Mouse (Mus musculus) inflammation-experienced regulatory T-cells (primary cell): Measurements from ENCODE around the gene Mlx. TPM values are rescaled to one million over a fixed set of nuclear protein-coding genes. Genes with fewer than 3 reads are reported as not detected.

Experiments used
- polyA plus RNA-seq, 2 experiments: library from polyadenylated mRNA; unstranded; fragments of 100-300 nt; shearing (Covaris generic); gene quantifications; one replicate each; pipeline ENCODE4 v1.2.1; 2017

Mlx gene
- polyA plus RNA-seq, result 100 to 1,000 TPM in 1 of 2 experiments, 10 to 100 TPM in 1; 81.3 to 127 TPM

GRCm38 (mm10) chr11:101086756-101087681 lies at the start of gene Mlx:
Mlx (plus strand) TSS chr11:101087277.

GRCm38 (mm10) chr11:101069391-101070188 lies 17.5 kb upstream of the Mlx start, which contains the start of gene Naglu:
Naglu (plus strand) TSS chr11:101070012.

GRCm38 (mm10) chr11:101078121-101078520 lies 9.0 kb upstream of the Mlx start, which contains the start of gene Hsd17b1:
Hsd17b1 (plus strand) TSS chr11:101078411.

GRCm38 (mm10) chr11:101082208-101083082 lies 4.6 kb upstream of the Mlx start, which contains the start of gene Coasy:
Coasy (plus strand) TSS chr11:101082565.

GRCm38 (mm10) chr11:101095314-101096024 lies 8.4 kb downstream of the Mlx start, which contains the start of gene Psmc3ip:
Psmc3ip (minus strand) TSS chr11:101095436.

GRCm38 (mm10) chr11:101119761-101120544 lies 32.9 kb downstream of the Mlx start, which contains the start of the genes Retreg3 and Tubg1:
Retreg3 (minus strand) TSS chr11:101119893.
Tubg1 (plus strand) TSS chr11:101119938.

Other genes starting within 250 kb of the Mlx start
- 100 to 1,000 TPM; 119 to 160 TPM for gene Stat5b, start 236.6 kb upstream of the Mlx start, polyA plus RNA-seq
- gene Stat5a, start 227.9 kb upstream of the Mlx start, polyA plus RNA-seq, result 10 to 100 TPM; 67.9 to 84.1 TPM
- 100 to 1,000 TPM; 233 to 234 TPM for gene Stat3, start 147.7 kb upstream of the Mlx start, polyA plus RNA-seq
- gene Cavin1, start 116.4 kb upstream of the Mlx start, polyA plus RNA-seq, result under 1 TPM; 0.32 to 0.83 TPM
- gene Atp6v0a1, start 77.8 kb upstream of the Mlx start, polyA plus RNA-seq, result 1 to 10 TPM; 8.9 to 9.8 TPM
- 10 to 100 TPM; 27.4 to 32.0 TPM for gene Naglu, start 17.3 kb upstream of the Mlx start, polyA plus RNA-seq
- 1 to 10 TPM in 1 of 2 experiments, under 1 TPM in 1; 0.39 to 2.9 TPM for gene Hsd17b1, start 8.9 kb upstream of the Mlx start, polyA plus RNA-seq
- 10 to 100 TPM; 26.6 to 33.3 TPM for gene Coasy, start 4.7 kb upstream of the Mlx start, polyA plus RNA-seq
- 1 to 10 TPM; 6.8 to 8.2 TPM for gene Psmc3ip, start 8.2 kb downstream of the Mlx start, polyA plus RNA-seq
- 10 to 100 TPM; 68.5 to 73.8 TPM for gene Retreg3, start 32.6 kb downstream of the Mlx start, polyA plus RNA-seq
- 10 to 100 TPM; 36.2 to 39.8 TPM for gene Tubg1, start 32.7 kb downstream of the Mlx start, polyA plus RNA-seq
- 1 to 10 TPM; 4.0 to 6.8 TPM for gene Tubg2, start 68.6 kb downstream of the Mlx start, polyA plus RNA-seq
- gene Cntnap1, start 83.2 kb downstream of the Mlx start, polyA plus RNA-seq, result under 1 TPM; 0.25 to 0.27 TPM
- 1 to 10 TPM in 1 of 2 experiments, under 1 TPM in 1; 0.14 to 1.2 TPM for gene Plekhh3, start 84.1 kb downstream of the Mlx start, polyA plus RNA-seq
- 1 to 10 TPM in 1 of 2 experiments, under 1 TPM in 1; 0.70 to 5.0 TPM for gene Ccr10, start 88.2 kb downstream of the Mlx start, polyA plus RNA-seq
- gene Ezh1, start 139.2 kb downstream of the Mlx start, polyA plus RNA-seq, result 10 to 100 TPM; 66.9 to 83.4 TPM
- 1 to 10 TPM in 1 of 2 experiments, not detected in 1; 1.3 TPM for gene Ramp2, start 158.8 kb downstream of the Mlx start, polyA plus RNA-seq
- gene Vps25, start 166.4 kb downstream of the Mlx start, polyA plus RNA-seq, result 100 to 1,000 TPM; 145 to 147 TPM
- 1 to 10 TPM; 2.7 to 2.9 TPM for gene Wnk4, start 173.3 kb downstream of the Mlx start, polyA plus RNA-seq
- 1 to 10 TPM in 1 of 2 experiments, under 1 TPM in 1; 0.90 to 1.2 TPM for gene Cntd1, start 191.7 kb downstream of the Mlx start, polyA plus RNA-seq
- gene Coa3, start 191.8 kb downstream of the Mlx start, polyA plus RNA-seq, result 100 to 1,000 TPM; 101 to 110 TPM
- 100 to 1,000 TPM; 184 to 206 TPM for gene Becn1, start 215.0 kb downstream of the Mlx start, polyA plus RNA-seq
- gene Psme3, start 228.9 kb downstream of the Mlx start, polyA plus RNA-seq, result 100 to 1,000 TPM; 161 to 164 TPM
- 1 to 10 TPM; 3.5 to 4.0 TPM for gene Aoc2, start 237.8 kb downstream of the Mlx start, polyA plus RNA-seq
- gene Aoc3, start 243.3 kb downstream of the Mlx start, polyA plus RNA-seq, result under 1 TPM; 0.09 to 0.12 TPM